Mouse (Mus musculus) small intestine, adult 10 weeks (tissue): ENCODE results near the gene Ogfod3. TPM values are rescaled to one million over a fixed set of nuclear protein-coding genes. Genes with fewer than 3 reads are reported as not detected.

Experiments
- polyA plus RNA-seq: library from polyadenylated mRNA; stranded (reverse); fragments of 350-450 nt; fragmentation: Illumina TruSeq; extraction: RNeasy Lipid Tissue Mini Kit (QIAGEN cat#74804); gene quantifications from one replicate; pipeline ENCODE4 v1.2.3, GENCODE M21; 2014; ENCODE audit warnings: low replicate concordance

The Ogfod3 gene
- 1.1 TPM for polyA plus RNA-seq

DNA sequence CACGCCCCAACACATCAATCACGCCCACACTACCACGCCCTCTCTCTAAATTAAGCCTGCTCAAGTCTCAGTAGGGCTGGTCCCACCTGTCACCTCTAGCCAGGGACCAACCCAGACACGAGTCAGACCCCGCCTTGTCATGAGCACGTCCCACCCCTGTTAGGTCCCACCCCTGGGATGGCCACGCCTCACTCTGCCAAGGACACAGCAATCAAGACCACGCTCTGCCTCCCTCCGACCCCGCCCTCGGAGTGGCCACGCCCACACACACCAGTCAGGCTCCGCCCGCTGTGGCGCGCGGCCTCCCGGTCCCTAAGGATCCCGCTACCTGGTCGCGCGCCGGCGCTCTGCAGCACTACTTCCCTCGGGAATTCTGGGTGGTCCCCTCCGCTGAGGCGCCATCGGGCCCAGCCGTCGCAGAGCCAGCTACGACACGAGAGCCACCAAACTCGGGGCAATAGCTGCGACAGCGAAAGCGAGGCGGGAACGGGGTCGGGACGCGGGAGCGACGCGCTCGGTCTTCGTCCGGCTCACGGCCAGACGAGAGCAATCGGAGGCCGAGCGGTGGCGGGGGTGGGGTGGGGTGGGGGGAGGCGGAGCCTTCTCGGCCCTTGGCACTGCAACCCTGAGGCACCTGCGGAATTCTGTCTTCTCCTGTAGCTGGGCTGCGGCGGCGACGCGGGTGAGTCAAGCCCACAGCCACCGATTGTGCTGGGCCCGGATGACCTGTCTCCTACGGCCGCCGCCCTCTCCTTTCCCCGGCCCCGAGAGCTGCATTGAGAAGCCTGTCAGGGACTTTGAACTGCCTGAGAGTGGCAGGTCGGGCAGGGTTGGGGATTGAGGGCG is at the start of gene Ogfod3, which contains the start of gene Hexdc:
Ogfod3 (minus strand) TSS at position 551 of the 846 bp plus-strand sequence.
Hexdc (plus strand) TSS at position 273 of the 846 bp plus-strand sequence.

DNA sequence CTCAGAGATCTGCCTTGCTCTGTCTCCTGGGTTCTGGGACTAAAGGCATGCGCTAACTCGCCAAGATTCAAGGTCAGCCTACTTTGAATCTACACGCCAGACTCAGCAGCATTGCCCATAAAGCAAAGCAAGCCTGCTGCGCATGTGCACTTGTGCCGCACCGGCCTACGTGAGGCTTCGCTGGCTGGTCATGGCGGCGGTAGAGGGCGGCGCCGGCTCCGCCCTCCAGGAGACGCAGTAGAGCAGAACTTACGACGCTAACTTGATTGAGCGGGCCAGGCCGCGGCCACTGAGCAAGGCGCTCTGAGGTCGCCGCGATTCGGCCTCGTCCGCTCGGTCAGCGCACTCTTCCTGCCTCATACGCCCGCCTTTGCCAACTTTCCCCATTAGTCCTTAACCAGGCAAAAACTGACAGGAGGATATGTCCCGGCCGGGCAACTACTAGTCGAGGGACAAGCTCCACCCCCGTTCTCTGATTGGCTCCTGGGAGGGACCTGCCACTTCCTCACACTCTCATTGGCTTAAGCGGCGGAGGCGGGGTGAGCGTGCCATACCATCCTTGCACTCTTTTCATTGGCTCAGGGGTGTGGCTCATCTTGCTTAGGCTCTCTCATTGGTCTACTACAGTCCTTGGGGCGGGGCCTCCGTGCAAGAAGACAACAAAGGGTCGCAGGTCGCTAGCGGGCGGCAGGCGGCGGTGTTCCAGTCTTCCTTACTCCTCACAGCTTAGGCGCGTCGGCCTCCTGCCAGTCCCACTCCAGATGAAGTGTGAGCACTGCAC is 32.2 kb upstream of the Ogfod3 start, which contains the start of gene Narf:
Narf (plus strand) TSS at position 690 of the 781 bp plus-strand sequence.

DNA sequence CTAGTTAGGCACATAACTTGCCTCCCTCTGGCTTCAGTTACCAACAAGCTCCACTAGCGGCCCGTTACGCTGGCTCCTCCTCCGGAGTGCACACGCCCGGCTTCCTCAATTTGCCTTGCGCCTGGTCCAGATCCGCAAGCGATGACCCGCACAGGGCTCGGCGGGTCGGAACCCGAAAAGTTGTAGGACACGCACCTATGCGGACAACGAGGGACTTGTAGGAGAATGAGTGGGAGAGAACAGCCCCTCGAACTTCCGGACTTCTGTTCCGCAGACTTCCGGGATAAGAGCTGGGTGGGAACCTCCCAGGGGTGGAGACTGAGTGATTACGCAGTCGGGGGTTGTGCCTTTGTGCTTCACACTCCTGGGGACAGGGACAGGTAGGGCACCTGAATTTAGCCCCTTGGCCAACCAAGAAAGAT is 24.5 kb upstream of the Ogfod3 start, which contains the start of gene Cybc1:
Cybc1 (minus strand) TSS at position 305 of the 422 bp plus-strand sequence.

DNA sequence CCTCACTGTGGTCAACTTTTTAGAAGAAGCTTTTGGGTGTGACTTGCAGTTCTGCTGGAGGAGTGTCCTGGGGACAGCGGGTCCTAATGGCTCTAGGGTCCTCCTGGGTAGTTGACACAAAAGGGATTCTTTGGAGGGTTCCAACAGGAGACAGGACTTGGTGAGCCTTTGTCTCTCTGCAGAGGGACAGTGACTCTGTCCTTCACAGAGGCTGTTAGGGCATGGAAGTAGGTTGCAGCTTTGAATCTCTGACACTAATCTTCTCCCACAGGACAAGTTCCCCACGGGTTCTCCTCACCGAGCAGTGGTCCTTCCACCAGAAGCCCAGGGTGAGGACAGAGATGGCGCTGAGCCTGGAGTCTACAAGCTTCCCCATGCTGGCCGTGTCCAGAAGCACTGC is 44.5 kb downstream of the Ogfod3 start, which contains the start of gene Uts2r:
Uts2r (plus strand) TSS at position 301 of the 400 bp plus-strand sequence.

DNA sequence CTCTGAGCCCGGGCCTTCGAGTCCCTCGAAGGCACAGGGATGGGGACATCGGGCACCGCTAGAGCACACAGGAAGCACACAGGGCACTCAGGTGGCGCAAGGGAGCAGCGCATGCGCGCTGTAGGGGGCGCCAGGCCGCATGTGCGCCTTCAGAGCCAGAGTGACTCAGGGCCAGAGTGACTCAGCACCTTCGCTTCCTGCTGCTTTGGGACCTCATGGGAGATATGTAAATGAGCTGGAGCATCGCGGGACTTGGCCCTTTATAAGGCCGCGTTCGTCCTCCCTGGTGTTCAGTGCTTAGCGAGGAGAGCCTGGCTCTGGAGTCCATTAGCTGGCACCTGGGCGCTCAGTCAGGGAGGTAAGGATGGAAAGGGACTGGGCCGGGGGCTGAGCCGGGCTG is 58.6 kb downstream of the Ogfod3 start, which contains the start of gene Tex19.1:
Tex19.1 (plus strand) TSS at position 279 of the 400 bp plus-strand sequence.

Other genes starting within 250 kb of the Ogfod3 start
- gene Csnk1d, start 213.4 kb downstream of the Ogfod3 start, polyA plus RNA-seq = 44.3 TPM
- 8.6 TPM for gene Cd7, start 165.3 kb downstream of the Ogfod3 start, polyA plus RNA-seq
- 392 TPM for gene Sectm1b, start 141.1 kb downstream of the Ogfod3 start, polyA plus RNA-seq
- gene Sectm1a, start 123.5 kb downstream of the Ogfod3 start, polyA plus RNA-seq = 5.3 TPM
- not detected for gene Tex19.2, start 86.0 kb downstream of the Ogfod3 start, polyA plus RNA-seq
- not detected for gene Tex19.1, start 58.6 kb downstream of the Ogfod3 start, polyA plus RNA-seq
- not detected for gene Uts2r, start 44.4 kb downstream of the Ogfod3 start, polyA plus RNA-seq
- 7.4 TPM for gene Hexdc, start 278 bp downstream of the Ogfod3 start, polyA plus RNA-seq
- 11.0 TPM for gene Cybc1, start 24.6 kb upstream of the Ogfod3 start, polyA plus RNA-seq
- 22.7 TPM for gene Narf, start 32.5 kb upstream of the Ogfod3 start, polyA plus RNA-seq
- gene Foxk2, start 55.3 kb upstream of the Ogfod3 start, polyA plus RNA-seq = 6.9 TPM
- 45.5 TPM for gene Wdr45b, start 149.7 kb upstream of the Ogfod3 start, polyA plus RNA-seq
- gene Rab40b, start 183.5 kb upstream of the Ogfod3 start, polyA plus RNA-seq = 1.2 TPM
- gene Fn3krp, start 216.7 kb upstream of the Ogfod3 start, polyA plus RNA-seq = 4.6 TPM
- gene Fn3k, start 230.2 kb upstream of the Ogfod3 start, polyA plus RNA-seq = 0.41 TPM
- 14.8 TPM for gene Tbcd, start 247.2 kb upstream of the Ogfod3 start, polyA plus RNA-seq